Comparison of ENCODE assay signal across 2 mouse cellular contexts in the genomic region with DNA sequence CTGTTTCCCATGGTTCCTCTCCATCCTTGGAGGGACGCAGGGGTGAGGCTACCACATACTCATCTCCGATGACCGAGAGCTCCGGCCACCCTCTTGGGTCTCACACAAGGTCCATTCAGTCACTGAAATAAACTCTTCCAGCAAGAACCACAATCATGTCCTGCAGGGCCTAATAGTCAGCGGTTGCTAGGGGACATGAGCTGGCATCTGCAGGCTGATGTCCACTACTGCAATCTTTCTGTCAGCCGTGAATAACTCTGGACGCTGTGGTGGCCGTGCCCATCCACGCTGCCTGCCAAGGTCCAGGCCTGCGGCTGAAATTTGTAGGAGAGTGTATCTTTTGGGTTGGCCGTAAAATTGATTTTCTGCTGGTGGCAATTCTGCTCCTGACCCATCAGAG.
TF ChIP-seq lines count a peak whose summit lies in the region.

No protein-coding gene starts in this region.

TF ChIP-seq in ES-E14, 5 proteins besides CTCF, POLR2A, EP300 and RAD21 (continued from another document):
- no peak for TF ChIP-seq ZC3H11A (IDR thresholded peaks at IDR 0.05; ENCODE audit: borderline replicate concordance, low read depth, low read length)
- TF ChIP-seq CHD2 (IDR thresholded peaks at IDR 0.05; ENCODE audit: low read depth, low read length) = no peak
- TF ChIP-seq MAFK (IDR thresholded peaks at IDR 0.05; ENCODE audit: insufficient read depth, low read depth, low read length) = no peak
- no peak for TF ChIP-seq ZNF384 (IDR thresholded peaks at IDR 0.05; ENCODE audit: low read depth, low read length)

TF ChIP-seq in myocyte, 11 proteins besides CTCF, POLR2A, EP300 and RAD21 (continued from another document):
- TF ChIP-seq CEBPB (IDR thresholded peaks at IDR 0.05; ENCODE audit: insufficient read depth, poor library complexity, severe bottlenecking) (peak; percentile 78; the same call in 1 of the 2 replicates), E2F4 (IDR thresholded peaks at IDR 0.05; ENCODE audit: insufficient read depth) (no peak), POLR2AphosphoS2 (IDR thresholded peaks at IDR 0.05; ENCODE audit: insufficient read length, low read depth) (no peak), MYOG (IDR thresholded peaks at IDR 0.05; ENCODE audit: control insufficient read depth in 1 of 3, insufficient read depth in 1 of 3, insufficient read length in 2 of 3, low read depth in 2 of 3) (peak in 1 of 3 experiments; percentile 10), TCF12 (IDR thresholded peaks at IDR 0.05; ENCODE audit: insufficient read depth, poor library complexity, severe bottlenecking) (no peak), SRF (IDR thresholded peaks at IDR 0.05; ENCODE audit: control insufficient read depth, insufficient read length, low read depth) (no peak), MYOD1 (IDR thresholded peaks at IDR 0.05; ENCODE audit: control insufficient read depth in 1 of 3, insufficient read length in 2 of 3, low read depth in 2 of 3) (no peak), TCF3 (IDR thresholded peaks at IDR 0.05; ENCODE audit: insufficient read length, low read depth) (no peak)
